Mouse (Mus musculus): ENCODE data around the gene Ccdc30. TPM values are rescaled to one million over a fixed set of nuclear protein-coding genes. Genes with fewer than 3 reads are reported as not detected.

Ccdc30 gene
- total RNA-seq (2022) = 1 to 10 TPM in 1 of 4 experiments, under 1 TPM in 2, not detected in 1; 0.19 to 1.3 (median 0.44) TPM

- peak; percentile 80 for DNase-seq (ENCODE audit: low spot score)
These were observed at the start of gene Ccdc30 for GRCm38 (mm10) chr4:119415072-119415753. TSS of gene Ccdc30 (minus strand) at chr4:119415521.

DNA sequence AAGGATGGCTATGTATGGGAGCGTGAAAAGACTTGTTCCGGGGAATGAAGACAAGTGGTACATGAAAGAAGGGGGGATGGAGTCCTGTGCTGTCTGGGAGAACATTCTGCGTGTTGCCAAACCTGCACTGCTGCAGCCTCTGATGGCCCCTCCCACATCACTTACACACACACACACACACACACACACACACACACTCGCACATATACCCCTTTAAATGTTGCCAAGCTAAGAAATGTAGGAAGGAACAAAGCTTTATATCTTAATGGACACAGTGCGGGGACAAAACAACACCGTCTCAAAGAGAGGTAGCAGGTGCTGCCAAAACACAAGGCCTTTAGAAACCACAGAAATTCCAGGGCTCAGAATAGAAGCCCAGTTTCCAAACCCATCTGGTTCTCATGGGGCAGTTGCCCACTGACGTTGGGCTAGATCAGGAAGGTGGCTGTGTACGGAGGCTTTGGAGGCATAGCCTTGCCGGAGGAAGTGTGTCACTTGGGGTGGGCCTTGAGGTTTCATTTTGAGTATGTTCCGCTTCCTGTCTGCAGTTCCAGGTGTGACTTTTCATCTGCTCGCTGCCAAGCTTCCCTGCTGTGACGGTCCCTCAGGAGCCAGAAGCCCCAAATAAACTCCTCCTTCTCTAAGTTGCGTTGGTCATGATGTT, 48.6 kb upstream of the Ccdc30 start:
- DNase-seq (ENCODE audit: low spot score) = no peak

DNA sequence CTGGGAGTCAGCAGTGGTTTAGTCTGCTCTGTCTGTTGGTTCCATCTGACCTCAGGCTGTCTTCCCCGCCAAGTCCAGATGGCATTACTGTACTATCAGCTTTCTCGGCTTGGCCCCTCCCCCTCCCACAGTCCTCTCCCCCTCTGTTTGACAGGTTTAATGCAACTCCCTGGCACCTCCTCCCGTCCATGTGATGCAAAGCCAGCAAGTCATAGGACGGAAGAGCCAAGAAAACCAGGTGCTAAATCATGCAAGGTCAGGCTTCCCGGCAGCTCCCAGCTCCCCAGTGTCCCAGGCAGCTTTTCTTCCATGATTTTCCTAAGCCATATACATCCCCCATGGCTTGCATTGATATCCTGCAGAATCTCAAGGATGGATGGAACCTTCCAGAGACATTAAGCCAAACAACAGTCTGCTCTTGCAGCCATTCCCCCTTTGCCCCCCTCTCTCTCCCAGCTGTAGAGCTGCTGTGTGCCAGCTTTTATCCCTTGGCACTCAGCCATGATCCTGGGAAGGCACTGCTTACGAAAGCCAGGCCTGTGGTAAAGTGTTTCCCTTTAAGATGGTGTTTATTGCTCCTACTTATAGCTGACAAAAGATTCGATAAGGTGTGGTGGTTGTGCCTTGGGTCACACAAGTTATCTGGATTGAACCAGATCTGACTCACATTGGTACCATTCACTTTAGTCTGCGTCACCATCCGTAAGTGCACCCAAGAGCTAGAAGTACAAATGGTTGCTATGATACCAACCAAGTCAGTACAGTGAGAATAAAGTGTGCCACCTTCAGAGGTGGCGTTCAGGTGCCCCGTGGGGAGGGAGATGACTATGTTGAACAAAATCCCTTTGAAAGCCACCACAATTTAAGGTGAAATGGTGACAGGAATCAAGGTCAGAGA, 47.8 kb upstream of the Ccdc30 start:
- DNase-seq (ENCODE audit: low spot score) = peak; percentile 36

DNA sequence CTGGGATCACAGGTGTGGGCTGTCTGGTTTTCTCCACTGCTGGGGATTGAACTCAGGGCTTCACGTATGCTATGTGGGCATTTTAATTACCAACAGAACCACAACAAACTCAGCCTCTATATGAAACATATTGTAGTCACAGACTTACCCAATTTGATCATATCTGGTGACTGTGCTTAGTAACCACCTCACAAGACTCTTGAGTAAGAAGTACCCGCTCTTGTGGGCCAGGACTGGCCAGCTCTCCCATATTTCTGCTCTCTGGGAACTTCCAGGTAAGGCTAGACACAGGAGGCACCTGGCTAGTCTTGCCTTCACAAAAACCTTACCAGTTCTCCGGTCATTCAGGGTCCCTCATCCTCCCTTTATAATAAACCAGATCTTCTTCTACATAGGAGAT, 47.1 kb upstream of the Ccdc30 start:
- DNase-seq (ENCODE audit: low spot score) = no peak

- DNase-seq (ENCODE audit: low spot score) = peak; percentile 72
These were observed 45.4 kb upstream of the Ccdc30 start for GRCm38 (mm10) chr4:119460728-119461141.

DNA sequence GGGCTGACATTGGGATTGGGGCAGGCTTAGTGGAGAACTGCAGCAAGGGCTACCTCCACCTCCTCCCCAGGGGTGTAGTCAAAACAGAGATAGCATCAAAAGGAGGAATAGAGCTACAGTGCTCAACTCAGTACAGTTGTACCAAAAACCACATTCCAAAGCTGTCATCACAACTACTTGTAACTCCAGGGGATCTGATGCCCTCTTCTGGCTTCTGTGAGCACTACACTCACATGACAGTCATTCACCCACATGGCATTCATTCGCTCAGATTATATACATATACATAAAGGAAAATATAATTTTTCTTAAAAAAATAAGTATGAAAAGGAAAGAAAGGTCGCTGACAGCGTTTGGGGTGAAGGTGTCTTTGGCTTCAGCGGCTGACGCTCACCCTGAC, 45.0 kb upstream of the Ccdc30 start:
- peak; percentile 4 for DNase-seq (ENCODE audit: low spot score)

GRCm38 (mm10) chr4:119453533-119453932, 38.2 kb upstream of the Ccdc30 start:
- DNase-seq (ENCODE audit: low spot score) = no peak

GRCm38 (mm10) chr4:119453128-119453527, 37.8 kb upstream of the Ccdc30 start:
- no peak for DNase-seq (ENCODE audit: low spot score)

GRCm38 (mm10) chr4:119450436-119450835, 35.1 kb upstream of the Ccdc30 start:
- DNase-seq (ENCODE audit: low spot score) = no peak

DNA sequence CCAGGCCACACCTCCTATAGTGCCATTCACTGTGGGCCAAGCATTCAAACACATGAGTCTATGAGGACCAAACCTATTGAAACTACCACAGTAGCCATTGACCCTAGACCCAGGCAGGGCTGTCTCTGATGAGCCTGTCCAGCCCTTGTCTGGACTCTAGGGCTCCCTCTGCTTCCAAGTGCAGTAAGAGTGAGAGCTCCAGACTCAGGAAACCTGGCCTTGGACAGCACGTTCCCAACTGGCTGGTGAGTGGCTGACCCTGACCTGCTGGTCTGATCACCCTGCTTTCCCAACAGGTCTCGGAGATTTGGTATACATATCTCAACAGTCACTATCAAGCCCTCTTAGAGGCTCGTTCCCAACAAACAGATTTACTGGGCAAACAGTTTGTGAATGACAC, 32.5 kb upstream of the Ccdc30 start:
- DNase-seq (ENCODE audit: low spot score) = no peak

DNA sequence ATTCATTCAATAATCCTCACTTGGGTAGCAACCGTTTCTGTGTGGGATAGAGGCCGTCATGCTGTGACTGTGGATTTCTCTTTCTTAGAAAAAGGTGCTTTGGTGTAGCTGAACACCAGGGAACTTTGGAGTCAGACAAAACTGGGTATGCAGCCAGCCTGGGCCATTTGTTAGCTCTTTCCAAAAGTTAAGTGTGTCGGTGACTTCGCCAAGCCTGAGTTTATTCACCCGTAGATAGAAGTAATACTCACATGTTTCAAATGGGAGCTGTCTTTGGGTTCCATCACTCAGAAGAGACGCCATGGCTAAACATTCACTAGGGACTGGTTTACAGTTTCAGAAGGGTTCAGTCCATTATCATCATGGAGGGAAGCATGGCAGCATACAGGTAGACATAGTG, 31.9 kb upstream of the Ccdc30 start:
- no peak for DNase-seq (ENCODE audit: low spot score)

DNA sequence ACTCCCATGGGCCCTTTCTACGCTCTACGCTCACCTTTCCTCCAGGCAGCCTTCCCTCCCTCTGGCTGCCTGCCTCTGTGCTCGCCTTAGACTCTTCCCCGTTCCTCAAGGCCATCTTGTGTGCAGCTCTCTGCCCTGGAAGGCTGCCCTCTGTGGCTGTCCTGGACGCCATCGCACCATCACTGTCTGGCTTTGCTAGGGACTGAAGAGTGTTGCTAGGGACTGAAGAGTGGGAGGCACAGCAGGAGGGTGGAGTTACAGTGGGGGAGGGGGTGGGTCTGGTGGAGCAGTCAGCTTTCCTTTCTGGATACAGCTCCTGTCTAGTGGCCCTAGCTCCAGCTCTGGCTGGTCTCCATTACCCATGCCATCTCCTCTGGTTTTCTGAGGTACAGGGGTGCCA, 27.2 kb upstream of the Ccdc30 start:
- no peak for DNase-seq (ENCODE audit: low spot score)

- no peak for DNase-seq (ENCODE audit: low spot score)
These were observed 26.5 kb upstream of the Ccdc30 start for GRCm38 (mm10) chr4:119441836-119442235.

GRCm38 (mm10) chr4:119437936-119438335, 22.6 kb upstream of the Ccdc30 start:
- DNase-seq (ENCODE audit: low spot score) = no peak

GRCm38 (mm10) chr4:119430678-119431077, 15.4 kb upstream of the Ccdc30 start:
- peak; percentile 19 for DNase-seq (ENCODE audit: low spot score)

- no peak for DNase-seq (ENCODE audit: low spot score)
These were observed 12.4 kb upstream of the Ccdc30 start for GRCm38 (mm10) chr4:119427680-119428079.

DNA sequence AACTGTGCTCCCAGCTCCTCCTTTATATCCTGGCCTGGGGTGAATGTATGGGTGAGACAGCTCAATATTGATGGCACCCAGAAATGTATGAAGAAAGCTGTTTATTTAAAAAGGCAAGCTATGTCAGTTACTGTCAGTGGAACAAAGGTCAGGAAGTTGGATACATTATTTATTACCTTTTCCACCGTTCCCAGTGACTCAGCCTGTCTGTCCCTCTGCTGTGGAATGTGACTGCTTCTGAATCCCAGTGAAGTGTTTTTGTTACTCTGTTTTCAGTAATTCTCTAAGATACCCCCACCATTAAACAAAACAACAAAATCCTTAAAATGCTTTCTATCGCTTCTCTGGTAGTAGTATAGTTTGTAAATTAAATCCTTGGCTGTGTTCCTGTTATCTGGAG, 10.3 kb upstream of the Ccdc30 start:
- no peak for DNase-seq (ENCODE audit: low spot score)

DNA sequence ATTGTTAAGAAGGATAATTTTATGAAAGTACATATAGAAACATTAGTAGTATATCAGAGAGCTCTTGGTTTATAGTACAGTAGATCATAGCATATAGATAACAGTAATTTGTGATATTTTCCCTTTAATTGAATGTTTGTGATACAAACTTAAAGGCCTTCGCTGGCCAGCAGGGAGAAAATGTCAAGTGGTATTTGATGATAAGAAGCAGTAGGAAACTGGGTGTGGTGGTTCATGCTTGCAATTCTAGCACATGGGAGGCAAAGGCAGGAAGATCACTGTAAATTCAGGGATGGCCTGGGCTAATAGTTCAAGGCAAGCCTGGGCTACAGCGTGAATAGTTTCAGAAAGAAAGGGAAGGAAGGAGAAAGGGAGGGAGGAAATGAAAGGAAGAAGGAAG, 9.8 kb upstream of the Ccdc30 start:
- no peak for DNase-seq (ENCODE audit: low spot score)

GRCm38 (mm10) chr4:119422294-119422964, 7.1 kb upstream of the Ccdc30 start, which contains the start of the genes Ppcs and Zmynd12:
TSS of gene Ppcs (minus strand) at chr4:119422420.
TSS of gene Zmynd12 (plus strand) at chr4:119422814.
- peak; percentile 86 for DNase-seq (ENCODE audit: low spot score)

DNA sequence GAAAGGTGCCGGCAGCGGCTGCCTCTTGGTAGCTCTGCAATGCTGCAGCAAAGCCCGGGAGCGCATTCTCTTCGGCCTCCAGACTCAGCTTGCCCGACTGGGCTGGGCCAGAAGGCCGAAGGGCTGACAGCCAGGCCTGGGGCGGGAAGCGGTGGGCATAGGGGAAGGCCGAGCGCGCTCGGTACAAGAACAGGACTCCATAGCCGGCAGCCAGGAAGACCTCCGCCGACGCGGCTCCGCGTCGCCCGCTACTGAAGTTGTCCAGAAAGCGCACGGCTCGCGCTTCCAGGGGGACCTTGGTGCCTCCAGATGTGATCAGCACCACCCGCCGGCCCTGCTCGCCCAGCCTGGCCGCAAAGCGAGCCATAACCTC, 6.6 kb upstream of the Ccdc30 start:
- no peak for DNase-seq (ENCODE audit: low spot score)

GRCm38 (mm10) chr4:119421191-119421590, 5.9 kb upstream of the Ccdc30 start:
- DNase-seq (ENCODE audit: low spot score) = no peak

- no peak for DNase-seq (ENCODE audit: low spot score)
These were observed 2.6 kb upstream of the Ccdc30 start for GRCm38 (mm10) chr4:119417894-119418293.

All from heart, adult 8-10 months (tissue).